Mouse (Mus musculus): ENCODE results near the gene 4930535I16Rik. TPM values are rescaled to one million over a fixed set of nuclear protein-coding genes. Genes with fewer than 3 reads are reported as not detected.

4930535I16Rik gene
- polyA plus RNA-seq (2012; rRNA removed), result 2.4 TPM in 1 of 2 replicates, not detected in the other

GRCm38 (mm10) chr4:123917548-123918140, at the start of gene 4930535I16Rik:
Gene 4930535I16Rik, minus strand, starts transcription at chr4:123918022.

GRCm38 (mm10) chr4:123916748-123917547, 874 bp downstream of the 4930535I16Rik start, which contains the start of gene Rragc:
Gene Rragc, plus strand, starts transcription at chr4:123917446.

GRCm38 (mm10) chr4:123904333-123905125, 13.3 kb downstream of the 4930535I16Rik start, which contains the start of gene Mycbp:
Gene Mycbp, plus strand, starts transcription at chr4:123904832.

Other genes with a start within 250 kb of the 4930535I16Rik start
- gene Macf1, start 233.7 kb downstream of the 4930535I16Rik start, polyA plus RNA-seq (2012; rRNA removed), result 58.7 and 75.4 TPM in 2 replicates
- 12.7 and 17.0 TPM in 2 replicates for gene Ndufs5, start 199.8 kb downstream of the 4930535I16Rik start, polyA plus RNA-seq (2012; rRNA removed)
- gene Akirin1, start 167.7 kb downstream of the 4930535I16Rik start, polyA plus RNA-seq (2012; rRNA removed), result 35.1 and 53.9 TPM in 2 replicates
- gene Rhbdl2, start 130.1 kb downstream of the 4930535I16Rik start, polyA plus RNA-seq (2012; rRNA removed), result 0.85 and 0.94 TPM in 2 replicates
- gene 4933427I04Rik, start 58.3 kb downstream of the 4930535I16Rik start, polyA plus RNA-seq (2012; rRNA removed), result not detected in 2 replicates
- 17.2 and 17.3 TPM in 2 replicates for gene Mycbp, start 13.2 kb downstream of the 4930535I16Rik start, polyA plus RNA-seq (2012; rRNA removed)
- 42.1 and 63.0 TPM in 2 replicates for gene Rragc, start 576 bp downstream of the 4930535I16Rik start, polyA plus RNA-seq (2012; rRNA removed)

Data from ovary, adult 2 months (tissue).